Mouse (Mus musculus) frontal cortex, adult 2 months (tissue): ENCODE data around the gene Cdh5. TPM values are rescaled to one million over a fixed set of nuclear protein-coding genes. Genes with fewer than 3 reads are reported as not detected.
"Not testable (repeated sequence)": the region's sequence is repeated elsewhere in the genome, so short reads cannot be mapped to it uniquely, and the experiment has no call there.

Experiments
- DNase-seq, 2 experiments: peaks; one replicate each; pipeline ENCODE4 v3.0.0; 2022; ENCODE audit warnings: low spot score in 1 of 2; ENCODE audit errors: extremely low spot score in 1 of 2
- polyA plus RNA-seq: library from polyadenylated mRNA; depleted of rRNA; stranded (reverse); fragments of >200 nt; gene quantifications from 2 replicates; pipeline ENCODE4 v1.2.3, GENCODE M21; 2012

The Cdh5 gene
- polyA plus RNA-seq, 1 experiment = 13.8 TPM

DNA sequence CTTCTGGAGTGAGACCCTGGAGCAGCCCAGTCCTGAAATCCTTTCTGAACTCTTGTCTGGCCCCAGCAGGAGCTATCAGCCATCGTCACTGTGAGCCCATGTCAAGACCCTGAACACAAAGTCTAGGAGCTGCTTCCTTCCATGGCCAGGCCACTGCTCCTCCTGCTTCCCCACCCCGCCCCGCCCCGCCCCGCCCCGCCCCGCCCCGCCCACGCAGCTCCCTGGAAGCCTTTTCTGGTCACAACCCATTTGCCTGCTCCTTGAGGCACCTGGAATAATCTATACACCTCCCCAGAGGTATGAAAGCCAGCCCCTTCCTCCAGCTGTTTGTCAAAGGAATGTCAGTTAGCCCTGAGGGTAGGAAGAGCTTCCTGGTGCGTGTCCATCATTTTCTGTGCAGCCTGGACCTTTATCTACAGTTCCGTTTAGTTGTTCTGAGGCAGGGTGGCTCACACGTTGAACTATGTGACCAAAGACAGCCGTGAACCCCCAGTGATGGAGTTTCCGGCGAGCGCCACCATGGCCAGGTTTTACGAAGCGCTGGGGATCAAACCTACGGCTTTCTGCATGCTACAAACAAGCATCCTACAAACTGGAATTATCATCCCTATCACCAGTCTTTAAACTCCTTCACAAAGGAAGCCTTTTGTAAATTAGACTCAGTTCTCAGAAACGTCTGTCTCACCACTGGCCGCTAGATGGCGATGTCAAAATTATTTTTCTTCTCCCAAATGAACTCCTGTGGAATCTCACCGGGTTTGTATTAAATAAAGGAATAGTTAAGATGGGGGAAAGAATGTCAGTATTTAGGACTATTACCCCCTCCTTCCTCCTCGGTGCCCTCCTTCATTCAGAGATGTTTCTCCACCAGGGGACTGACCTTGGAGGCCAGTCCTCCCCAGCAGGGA, 10.2 kb upstream of the Cdh5 start:
- peak in 1 of 2 experiments; percentile 67 for DNase-seq

DNA sequence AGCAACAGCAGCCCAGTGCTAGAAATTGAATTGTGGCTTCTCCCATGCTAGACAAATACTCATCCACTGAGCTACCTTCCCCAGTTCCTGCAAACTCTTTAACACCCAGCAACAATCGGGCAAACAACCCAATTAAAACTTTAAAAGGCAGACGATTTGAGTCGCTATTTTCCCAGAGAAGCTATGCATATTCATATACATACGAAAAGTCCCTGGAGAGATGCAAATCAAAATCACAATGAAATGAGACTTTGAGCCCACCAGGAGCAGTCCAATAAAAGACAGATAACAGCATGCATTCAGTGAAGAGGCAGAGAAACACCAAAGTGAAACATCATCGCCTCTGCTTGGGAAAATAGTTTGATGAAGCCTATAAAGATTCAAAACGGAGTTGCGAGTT, 8.1 kb upstream of the Cdh5 start:
- no peak for DNase-seq

DNA sequence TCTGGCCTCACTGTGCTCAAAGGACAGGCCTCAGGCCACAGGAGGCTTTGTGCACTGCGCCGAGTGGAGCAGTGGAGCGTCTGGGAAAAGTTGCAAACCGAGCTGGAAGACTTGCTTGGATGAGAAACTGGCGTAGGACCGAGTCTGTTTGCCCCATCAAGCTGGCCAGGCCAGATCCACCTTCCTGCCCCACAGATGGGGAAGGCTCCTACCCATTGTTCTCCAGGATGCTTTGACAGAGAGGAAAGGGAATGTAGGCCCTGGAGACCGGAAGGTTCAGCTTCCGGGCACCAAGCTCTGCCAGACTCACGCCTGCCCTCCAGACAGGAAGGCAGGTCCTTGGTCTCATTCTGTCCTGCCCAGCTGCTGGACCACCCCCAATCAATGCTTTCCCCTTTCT, 5.8 kb upstream of the Cdh5 start:
- no peak for DNase-seq

GRCm38 (mm10) chr8:104096644-104097043, 4.8 kb upstream of the Cdh5 start:
- no peak for DNase-seq

GRCm38 (mm10) chr8:104098671-104099346, 2.6 kb upstream of the Cdh5 start:
- peak in 1 of 2 experiments; percentile 64 for DNase-seq

DNA sequence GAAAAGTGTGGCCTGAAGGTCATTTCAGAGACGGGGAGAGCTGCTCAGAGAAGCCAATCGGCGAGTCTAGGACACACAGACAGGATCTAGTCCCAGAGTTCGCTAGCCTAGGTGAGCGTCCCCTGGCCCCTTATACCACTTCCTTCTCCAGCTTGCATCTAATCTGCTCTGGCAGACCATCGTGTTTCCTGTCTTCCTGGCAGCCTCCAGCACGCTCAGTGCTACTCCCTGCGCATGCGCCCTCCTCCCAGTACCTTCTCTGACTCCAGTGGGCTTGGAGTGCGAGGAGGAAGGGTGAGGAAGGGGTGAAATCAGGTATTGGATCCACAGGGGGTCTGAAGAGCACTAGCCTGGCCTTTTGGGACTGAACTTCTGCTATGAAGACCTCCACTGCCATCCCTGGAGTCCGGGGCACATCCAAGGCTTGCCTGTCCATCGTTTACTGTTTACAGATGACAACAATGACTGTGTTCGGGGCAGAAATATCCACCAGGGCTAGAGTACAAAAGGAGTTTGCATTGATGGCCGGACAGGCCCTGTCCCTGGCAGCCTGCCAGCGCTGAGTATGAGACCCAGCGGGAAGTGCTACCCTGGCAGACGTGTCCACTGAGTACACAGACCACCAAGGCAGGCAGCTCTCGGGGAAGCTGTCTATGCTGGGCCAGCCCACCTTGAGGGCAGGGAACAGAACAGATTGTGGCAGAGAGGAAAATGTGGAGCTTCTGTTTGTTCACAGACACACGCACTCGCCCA, 1.9 kb upstream of the Cdh5 start:
- no peak for DNase-seq

DNA sequence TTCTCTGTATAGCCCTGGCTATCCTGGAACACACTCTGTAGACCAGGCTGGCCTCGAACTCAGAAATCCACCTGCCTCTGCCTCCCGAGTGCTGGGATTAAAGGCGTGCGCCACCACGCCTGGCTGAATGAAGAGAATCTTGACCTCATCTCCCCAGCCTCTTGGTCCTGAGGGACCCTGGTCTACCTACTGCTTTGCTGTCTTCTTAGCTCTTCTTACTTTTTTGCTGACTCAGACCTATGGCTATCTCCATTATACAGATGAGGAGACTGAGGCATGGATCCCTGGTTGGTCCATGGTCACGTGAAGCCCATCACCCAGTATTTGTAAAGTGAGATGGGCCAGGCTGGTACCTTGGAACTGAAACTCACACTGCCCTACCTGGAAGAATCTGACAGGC, 701 bp upstream of the Cdh5 start:
- DNase-seq = not testable (repeated sequence)

- no peak for DNase-seq
Measured at GRCm38 (mm10) chr8:104103462-104103861, 2.0 kb downstream of the Cdh5 start.

DNA sequence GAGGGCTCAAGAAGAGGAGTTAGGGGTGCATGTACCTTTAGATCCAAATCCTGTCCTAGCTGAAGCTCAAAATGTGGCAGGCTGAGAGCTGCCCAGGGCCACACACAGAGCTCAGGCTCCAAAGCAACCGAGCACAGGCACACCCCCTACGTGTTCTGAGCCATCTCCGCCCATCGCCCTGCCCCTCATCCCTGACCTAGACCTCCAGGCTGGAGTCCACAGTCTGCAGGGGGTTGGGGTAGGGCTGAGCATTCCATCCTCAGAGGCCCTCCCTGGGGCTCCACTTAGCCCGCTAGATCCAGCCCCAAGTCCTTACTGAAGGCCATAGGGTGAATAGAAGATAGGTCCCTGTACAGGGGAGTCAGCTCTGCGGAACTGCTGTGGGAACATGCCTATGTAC, 4.3 kb downstream of the Cdh5 start:
- DNase-seq = no peak

DNA sequence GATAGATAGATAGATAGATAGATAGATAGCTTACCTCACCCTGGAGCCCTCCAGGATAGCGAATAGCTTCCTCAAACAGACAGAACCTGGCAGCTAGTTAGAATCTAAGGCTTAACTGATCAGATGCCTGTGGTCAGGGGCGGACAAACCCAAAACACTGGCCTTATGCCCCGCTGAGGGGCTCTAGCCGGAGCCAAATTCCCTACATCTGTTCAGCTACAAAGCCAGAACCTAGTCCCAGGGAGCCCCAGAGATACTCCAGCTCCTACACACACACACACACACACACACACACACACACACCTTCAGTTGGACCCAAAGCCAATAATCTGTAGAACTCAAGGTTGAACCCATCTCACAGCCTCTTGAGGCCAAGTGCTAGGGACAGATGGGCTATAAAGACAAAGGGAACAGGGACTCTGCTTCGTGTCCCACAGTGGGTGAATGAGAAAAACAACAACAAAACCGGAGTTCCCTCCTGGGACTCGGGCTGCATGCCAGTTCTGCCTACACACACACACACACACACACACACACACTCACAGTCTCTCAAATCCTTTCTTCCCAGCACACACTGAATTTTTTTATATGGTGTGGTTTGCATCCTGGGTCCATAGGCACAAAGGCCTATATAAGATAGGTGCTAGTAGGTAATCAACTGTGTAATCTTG, 5.0 kb downstream of the Cdh5 start:
- no peak for DNase-seq

DNA sequence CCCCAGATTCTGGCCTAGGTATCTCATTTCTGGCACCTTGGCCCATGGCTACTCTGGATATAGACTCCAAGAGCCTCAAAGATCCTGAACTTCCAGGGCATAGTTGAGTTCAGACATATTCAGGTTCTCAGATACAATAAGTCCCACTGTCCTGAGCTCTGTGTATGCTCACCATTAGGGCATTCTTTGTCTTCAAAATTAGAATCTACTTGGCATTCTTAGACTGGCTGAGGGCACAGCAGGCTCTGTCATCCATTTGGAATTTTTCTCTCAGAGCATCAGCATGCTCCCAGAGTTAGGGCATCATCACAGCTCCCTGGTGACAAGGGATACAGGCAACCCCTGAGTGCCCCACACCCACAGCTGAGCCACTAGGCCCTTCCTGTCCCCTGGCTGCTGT, 5.7 kb downstream of the Cdh5 start:
- no peak for DNase-seq

- no peak for DNase-seq
Measured at GRCm38 (mm10) chr8:104108048-104108447, 6.6 kb downstream of the Cdh5 start.

GRCm38 (mm10) chr8:104110498-104111134, 9.2 kb downstream of the Cdh5 start:
- DNase-seq = no peak

DNA sequence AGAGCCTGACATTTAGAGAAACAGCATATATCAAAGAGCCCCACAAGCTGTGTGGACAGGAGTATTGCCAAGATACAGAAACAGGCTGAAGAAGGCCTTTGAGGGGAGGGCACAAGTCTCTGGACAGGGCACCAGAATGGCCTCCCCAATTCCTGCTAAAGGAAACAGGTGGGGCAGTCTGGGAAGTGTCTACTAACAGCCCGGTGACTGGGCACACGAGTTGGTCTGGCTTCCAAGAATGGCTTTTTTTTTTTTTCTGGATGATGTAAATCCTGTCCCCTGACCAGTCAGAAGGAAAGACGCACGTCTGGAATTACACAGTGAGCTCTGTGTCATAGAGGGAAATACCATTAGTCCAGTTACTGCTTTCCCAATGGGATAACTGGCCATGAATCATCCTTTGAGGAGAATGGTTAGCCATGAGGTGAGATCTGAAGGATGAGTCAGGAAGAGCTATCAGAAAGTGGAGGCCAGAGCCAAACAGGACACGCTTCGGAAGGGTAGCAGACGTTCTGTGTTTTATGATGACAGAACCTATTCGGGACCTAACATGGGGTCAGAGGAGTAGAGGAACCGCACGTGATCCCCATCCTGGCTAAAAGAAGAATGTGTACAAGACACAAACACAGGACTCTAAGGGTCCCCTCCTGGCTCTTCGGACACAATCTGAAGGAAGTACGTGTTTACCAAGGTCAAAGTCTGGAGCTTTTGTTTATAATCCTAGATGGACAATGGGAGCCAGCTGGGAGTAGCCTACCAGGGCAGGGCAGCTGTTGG, 20.4 kb downstream of the Cdh5 start:
- no peak for DNase-seq

DNA sequence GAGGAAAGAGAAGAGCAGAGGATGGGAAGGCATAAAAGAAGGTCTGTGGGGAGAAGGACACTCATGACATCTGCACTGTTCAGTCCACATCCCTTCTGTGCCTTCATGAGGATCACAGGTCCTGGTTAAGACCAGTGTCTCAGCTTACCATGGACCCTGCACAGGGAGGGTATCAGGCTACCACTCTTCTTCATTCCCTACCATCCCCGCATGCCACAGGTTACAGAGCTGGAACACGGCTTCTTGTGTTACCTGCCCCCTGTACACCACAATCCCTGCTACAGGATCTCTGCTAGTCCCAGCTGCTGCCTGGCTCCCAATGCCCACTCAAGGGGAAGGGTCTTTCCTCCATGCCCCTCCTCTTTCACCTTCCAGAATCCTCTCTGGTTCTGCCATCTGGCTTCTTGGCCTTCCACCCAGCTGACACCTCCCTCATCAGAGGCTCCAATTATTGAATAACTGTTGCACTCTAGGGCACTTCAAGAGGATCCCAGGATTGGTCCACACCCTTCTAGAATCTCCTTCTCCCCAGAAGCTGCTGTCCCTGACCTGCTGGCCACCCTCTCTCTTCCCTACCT, 21.7 kb downstream of the Cdh5 start:
- DNase-seq = no peak

- no peak for DNase-seq
Measured at GRCm38 (mm10) chr8:104124534-104124933, 23.1 kb downstream of the Cdh5 start.

DNA sequence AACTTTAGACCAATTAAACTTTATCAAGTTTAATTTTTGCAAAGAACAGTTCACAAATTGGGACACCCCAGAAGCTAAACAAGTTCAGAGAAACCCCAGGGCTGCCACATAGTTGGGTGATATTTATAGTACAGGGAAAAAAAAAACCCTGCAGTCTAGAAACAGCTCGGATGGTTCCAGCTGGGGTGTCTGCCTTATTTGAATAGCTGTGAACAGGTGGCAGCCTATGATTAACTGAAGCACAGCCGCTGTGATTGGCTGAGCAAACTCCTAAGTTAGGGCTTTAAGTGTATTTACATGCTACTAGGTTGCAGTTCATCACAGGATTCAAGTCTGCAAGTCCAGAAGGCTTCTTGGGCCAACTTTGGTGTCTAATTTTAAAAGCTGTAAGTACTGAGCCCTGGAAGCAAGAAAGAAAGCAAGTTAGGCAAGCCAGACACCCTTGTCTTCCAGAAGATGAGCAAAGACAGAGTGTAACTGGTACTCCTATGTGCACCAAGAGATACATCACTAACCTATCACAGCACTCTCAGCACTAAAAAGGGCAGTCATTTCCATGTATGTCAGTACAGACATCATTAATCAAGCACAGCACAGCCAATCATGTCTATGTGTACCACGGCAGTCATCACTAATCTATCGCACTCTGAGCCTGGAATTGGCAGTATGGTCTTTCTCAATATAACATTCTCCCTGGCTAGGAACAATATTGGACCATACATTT, 25.9 kb downstream of the Cdh5 start:
- DNase-seq = peak; percentile 79 to 88

DNA sequence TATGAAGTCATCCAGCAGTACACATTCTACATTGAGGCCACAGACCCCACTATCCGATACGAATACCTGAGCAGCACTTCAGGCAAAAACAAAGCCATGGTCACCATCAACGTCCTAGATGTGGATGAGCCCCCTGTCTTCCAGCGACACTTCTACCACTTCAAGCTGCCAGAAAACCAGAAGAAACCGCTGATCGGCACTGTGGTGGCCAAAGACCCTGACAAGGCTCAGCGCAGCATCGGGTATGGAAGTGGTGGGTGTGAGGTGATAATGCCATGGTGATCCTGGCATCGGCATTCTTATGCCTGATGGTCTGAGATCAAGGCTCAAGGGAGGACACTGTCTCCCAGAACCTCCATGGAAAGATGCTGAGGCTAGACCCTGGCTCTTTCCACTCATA, 29.5 kb downstream of the Cdh5 start:
- no peak for DNase-seq
